Mouse (Mus musculus): Measurements from ENCODE around the gene Axin1. TPM values are rescaled to one million over a fixed set of nuclear protein-coding genes. Genes with fewer than 3 reads are reported as not detected.
A peak's percentile ranks its signal among the peaks of the same experiment; 100 is the strongest.
"Not testable (repeated sequence)": the region's sequence is repeated elsewhere in the genome, so short reads cannot be mapped to it uniquely, and the experiment has no call there.

The Axin1 gene
- polyA plus RNA-seq, 1 experiment from 2014 or later: 6.6 TPM

DNA sequence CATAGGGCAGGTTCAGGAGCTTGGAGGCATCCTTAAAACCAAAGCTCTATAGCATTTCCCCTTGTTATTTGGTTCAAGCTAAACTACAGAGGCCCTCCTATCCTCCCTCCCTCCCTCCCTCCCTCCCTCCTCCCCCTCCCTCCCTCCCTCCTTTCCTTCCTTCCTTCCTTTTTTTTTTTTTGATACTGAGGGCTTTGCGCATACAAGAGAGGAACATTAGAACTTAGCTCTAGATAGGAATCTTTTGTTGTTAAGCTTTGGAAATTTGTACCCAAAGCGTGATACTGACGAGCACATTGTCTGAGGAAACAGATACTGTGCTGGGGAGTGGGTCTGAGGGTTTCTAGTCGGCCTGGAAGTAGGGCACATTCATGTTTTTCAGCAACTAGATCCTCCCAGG is 32.9 kb upstream of the Axin1 start:
- no peak for ATAC-seq (ENCODE audit: insufficient read depth, low FRiP score)
- 59% methylated on average over 4 of the region's 4 CpGs for WGBS

DNA sequence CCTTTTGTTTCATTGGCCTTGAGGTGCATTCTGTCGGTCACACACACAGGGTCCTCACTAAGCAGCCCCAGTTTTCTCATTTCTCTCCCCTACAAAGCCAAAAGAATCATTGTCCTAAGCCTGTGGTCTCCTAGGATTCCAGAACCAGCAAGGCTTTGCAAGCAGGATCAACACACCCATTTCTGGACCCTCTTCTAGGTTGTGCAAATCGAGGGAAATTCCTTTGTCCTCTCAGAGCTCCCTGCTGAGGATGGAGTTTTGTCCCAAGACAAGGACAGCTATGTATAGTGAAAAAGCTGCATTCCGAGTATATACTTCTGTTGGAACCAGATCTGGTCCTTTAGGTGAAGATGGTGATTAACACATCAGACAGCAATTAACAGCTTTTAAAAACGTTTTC is 28.3 kb upstream of the Axin1 start:
- 34% methylated on average over 4 of the region's 4 CpGs for WGBS
- Histone ChIP-seq H3K36me3 (ENCODE audit: control insufficient read depth, insufficient read depth, low read length) (no peaks in the 10 kb centered on the region), H3K27me3 (ENCODE audit: control insufficient read depth, insufficient read depth, low read length) (peaks cover 41% of the 10 kb centered on the region), H3K27ac (ENCODE audit: low read length) (no peak overlapping the region), H3K4me2 (ENCODE audit: low read depth, low read length) (no peak overlapping the region), H3K4me3 (replicated peaks; ENCODE audit: low read length) (no peak overlapping the region), H3K4me1 (ENCODE audit: control insufficient read depth, insufficient read depth, low read length) (peaks cover 10% of the 10 kb centered on the region; the same call in 1 of the 2 replicates), H3K9ac (ENCODE audit: low read length) (no peak overlapping the region), H3K9me3 (replicated peaks; ENCODE audit: control insufficient read depth, low read length) (no peaks in the 10 kb centered on the region)
- no peak for ATAC-seq (ENCODE audit: insufficient read depth, low FRiP score)

More for the DNA sequence above, 32.9 kb upstream of the Axin1 start:
- H3K4me3 ChIP-seq (replicated peaks; ENCODE audit: low read length): no peak overlapping the region
- H3K4me2 ChIP-seq (ENCODE audit: low read depth, low read length): no peak overlapping the region
- H3K4me1 ChIP-seq (ENCODE audit: control insufficient read depth, insufficient read depth, low read length): no peaks in the 10 kb centered on the region
- no peaks in the 10 kb centered on the region for H3K9me3 ChIP-seq (replicated peaks; ENCODE audit: control insufficient read depth, low read length)
- peaks cover 2% of the 10 kb centered on the region for H3K27me3 ChIP-seq (ENCODE audit: control insufficient read depth, insufficient read depth, low read length)
- H3K27ac ChIP-seq (ENCODE audit: low read length): no peak overlapping the region
- no peaks in the 10 kb centered on the region for H3K36me3 ChIP-seq (ENCODE audit: control insufficient read depth, insufficient read depth, low read length)
- no peak overlapping the region for H3K9ac ChIP-seq (ENCODE audit: low read length)

DNA sequence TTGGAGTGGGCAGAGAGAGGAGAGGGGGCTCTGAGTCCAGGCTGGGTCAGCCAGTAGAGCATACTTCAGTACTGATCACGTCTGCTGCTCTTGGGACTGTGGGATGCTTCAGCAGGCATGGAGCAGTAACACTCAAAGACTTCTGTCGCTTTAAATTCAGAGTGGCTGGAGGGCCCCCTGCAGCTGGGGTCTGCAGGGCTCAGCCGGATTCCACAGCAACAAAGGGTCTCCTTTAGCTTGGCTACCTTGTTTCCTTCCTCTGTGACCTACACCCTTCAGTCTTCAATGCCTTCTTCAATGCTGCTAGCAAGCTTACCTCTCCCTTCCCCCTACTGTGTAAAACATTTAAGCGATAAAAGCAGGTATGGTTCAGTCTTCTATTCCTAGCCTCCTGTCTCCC is 27.5 kb upstream of the Axin1 start:
- H3K9ac ChIP-seq (ENCODE audit: low read length): no peak overlapping the region
- H3K4me3 ChIP-seq (replicated peaks; ENCODE audit: low read length): no peak overlapping the region
- no peak overlapping the region for H3K4me2 ChIP-seq (ENCODE audit: low read depth, low read length)
- no peak for ATAC-seq (ENCODE audit: insufficient read depth, low FRiP score)
- no peak overlapping the region for H3K27ac ChIP-seq (ENCODE audit: low read length)
- no peaks in the 10 kb centered on the region for H3K36me3 ChIP-seq (ENCODE audit: control insufficient read depth, insufficient read depth, low read length)
- peaks cover 10% of the 10 kb centered on the region; the same call in 1 of the 2 replicates for H3K4me1 ChIP-seq (ENCODE audit: control insufficient read depth, insufficient read depth, low read length)
- H3K9me3 ChIP-seq (replicated peaks; ENCODE audit: control insufficient read depth, low read length): no peaks in the 10 kb centered on the region
- 14% methylated on average over 4 of the region's 4 CpGs for WGBS
- peaks cover 49% of the 10 kb centered on the region for H3K27me3 ChIP-seq (ENCODE audit: control insufficient read depth, insufficient read depth, low read length)

DNA sequence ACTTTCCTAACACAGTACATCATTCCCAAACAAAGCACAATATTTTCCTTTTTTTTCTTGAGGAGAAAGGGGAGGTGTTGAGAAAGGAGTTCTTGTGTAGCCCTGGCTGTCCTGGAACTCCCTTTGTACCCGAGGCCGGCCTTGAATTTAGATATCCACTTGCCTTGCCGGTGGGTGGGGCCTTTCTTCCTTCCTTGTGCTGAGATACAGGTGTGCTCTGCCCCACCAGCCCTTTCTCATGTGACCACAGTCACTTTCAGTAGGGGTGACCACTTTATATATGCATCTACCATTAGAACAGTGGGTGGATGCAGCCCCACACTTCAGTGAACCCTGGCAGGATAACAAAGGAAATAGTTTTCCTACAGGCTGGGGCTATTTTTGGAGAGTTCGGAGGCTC is 26.8 kb upstream of the Axin1 start:
- Histone ChIP-seq H3K4me1 (ENCODE audit: control insufficient read depth, insufficient read depth, low read length) (peaks cover 10% of the 10 kb centered on the region; the same call in 1 of the 2 replicates), H3K9me3 (replicated peaks; ENCODE audit: control insufficient read depth, low read length) (no peaks in the 10 kb centered on the region), H3K36me3 (ENCODE audit: control insufficient read depth, insufficient read depth, low read length) (no peaks in the 10 kb centered on the region), H3K4me3 (replicated peaks; ENCODE audit: low read length) (no peak overlapping the region), H3K27me3 (ENCODE audit: control insufficient read depth, insufficient read depth, low read length) (peaks cover 54% of the 10 kb centered on the region), H3K4me2 (ENCODE audit: low read depth, low read length) (no peak overlapping the region), H3K9ac (ENCODE audit: low read length) (no peak overlapping the region), H3K27ac (ENCODE audit: low read length) (no peak overlapping the region)
- 25% methylated on average over 4 of the region's 4 CpGs for WGBS
- no peak for ATAC-seq (ENCODE audit: insufficient read depth, low FRiP score)

DNA sequence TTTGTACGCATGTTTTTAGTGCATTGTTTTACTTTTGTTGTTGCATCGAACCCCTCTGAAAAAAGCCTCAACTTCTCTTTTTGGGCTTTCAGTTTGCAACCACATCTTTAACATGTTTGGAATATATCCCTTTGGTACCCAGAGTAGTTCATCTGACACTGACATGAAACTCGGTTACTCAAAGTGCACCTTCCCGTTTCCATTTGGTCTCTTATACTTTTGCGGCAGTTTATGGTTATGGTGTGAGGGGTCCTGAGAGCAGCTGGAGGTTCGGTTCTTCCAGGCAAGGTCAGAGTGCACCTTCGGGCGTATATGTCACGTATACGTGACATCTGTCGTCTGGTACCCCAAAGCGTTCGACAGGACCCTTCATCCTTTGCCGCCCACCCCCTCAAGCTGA is 25.7 kb upstream of the Axin1 start:
- Histone ChIP-seq H3K4me3 (replicated peaks; ENCODE audit: low read length) (peak overlapping the region; percentile 62), H3K27ac (ENCODE audit: low read length) (no peak overlapping the region), H3K9ac (ENCODE audit: low read length) (peak overlapping the region; percentile 74), H3K9me3 (replicated peaks; ENCODE audit: control insufficient read depth, low read length) (no peaks in the 10 kb centered on the region), H3K27me3 (ENCODE audit: control insufficient read depth, insufficient read depth, low read length) (peaks cover 54% of the 10 kb centered on the region), H3K36me3 (ENCODE audit: control insufficient read depth, insufficient read depth, low read length) (no peaks in the 10 kb centered on the region), H3K4me2 (ENCODE audit: low read depth, low read length) (peak overlapping the region; percentile 93), H3K4me1 (ENCODE audit: control insufficient read depth, insufficient read depth, low read length) (peaks cover 10% of the 10 kb centered on the region; the same call in 1 of the 2 replicates)
- 20% methylated on average over 14 of the region's 14 CpGs for WGBS
- ATAC-seq (ENCODE audit: insufficient read depth, low FRiP score): no peak

DNA sequence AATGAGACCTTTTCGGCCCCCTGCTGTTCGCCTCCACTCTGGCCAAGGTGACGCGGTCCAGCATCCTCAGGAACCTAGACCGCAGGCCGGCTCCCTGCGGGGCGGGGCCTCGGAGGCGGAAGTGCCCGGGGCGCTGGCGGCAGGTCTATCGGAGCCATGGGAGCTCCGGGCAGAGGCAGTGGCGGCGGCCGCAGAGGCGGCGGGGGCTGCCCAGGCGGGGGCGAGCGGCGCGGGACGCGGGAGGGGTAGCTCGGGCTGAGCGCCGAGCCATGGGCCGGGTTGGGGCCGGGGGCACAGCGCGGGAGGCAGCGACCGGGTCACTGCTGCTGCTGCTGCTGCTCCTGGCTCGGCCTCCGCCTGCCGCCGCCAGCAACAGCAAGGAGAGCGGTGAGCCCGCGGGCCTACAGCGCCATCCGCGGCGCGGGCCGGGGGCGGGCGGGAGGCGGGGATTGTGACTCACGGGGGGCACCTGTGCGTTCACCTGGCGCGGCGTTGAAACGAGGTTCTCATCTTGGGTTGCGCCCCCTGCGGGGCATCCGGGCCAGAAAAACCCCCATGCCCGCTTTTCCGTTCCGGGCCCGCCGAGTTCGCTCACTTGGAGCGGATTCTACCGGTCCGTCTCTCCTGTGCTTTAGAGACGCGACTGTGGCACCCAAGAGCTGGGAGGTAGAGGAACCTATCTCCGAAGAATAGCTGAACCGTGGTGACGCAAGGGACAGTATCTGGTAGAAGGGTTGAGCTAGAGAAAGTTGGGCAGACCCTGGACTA is 25.1 kb upstream of the Axin1 start, which contains the start of gene Tmem8:
Gene Tmem8, plus strand, starts transcription at position 119 of the 768 bp plus-strand sequence.
- peak within 1 kb of the TSS; percentile 62 for H3K4me3 ChIP-seq (replicated peaks; ENCODE audit: low read length)
- H3K36me3 ChIP-seq (ENCODE audit: control insufficient read depth, insufficient read depth, low read length): no peaks in the 10 kb centered on the region
- H3K27me3 ChIP-seq (ENCODE audit: control insufficient read depth, insufficient read depth, low read length): peaks cover 54% of the 10 kb centered on the region
- H3K4me1 ChIP-seq (ENCODE audit: control insufficient read depth, insufficient read depth, low read length): peaks cover 10% of the 10 kb centered on the region; the same call in 1 of the 2 replicates
- H3K4me2 ChIP-seq (ENCODE audit: low read depth, low read length): peak within 1 kb of the TSS; percentile 93
- under 1% methylated on average over 75 of the region's 75 CpGs for WGBS
- ATAC-seq (ENCODE audit: insufficient read depth, low FRiP score): peak; percentile 82
- no peaks in the 10 kb centered on the region for H3K9me3 ChIP-seq (replicated peaks; ENCODE audit: control insufficient read depth, low read length)
- H3K9ac ChIP-seq (ENCODE audit: low read length): peak within 1 kb of the TSS; percentile 74
- H3K27ac ChIP-seq (ENCODE audit: low read length): peak within 1 kb of the TSS; percentile 29; the same call in 1 of the 2 replicates

DNA sequence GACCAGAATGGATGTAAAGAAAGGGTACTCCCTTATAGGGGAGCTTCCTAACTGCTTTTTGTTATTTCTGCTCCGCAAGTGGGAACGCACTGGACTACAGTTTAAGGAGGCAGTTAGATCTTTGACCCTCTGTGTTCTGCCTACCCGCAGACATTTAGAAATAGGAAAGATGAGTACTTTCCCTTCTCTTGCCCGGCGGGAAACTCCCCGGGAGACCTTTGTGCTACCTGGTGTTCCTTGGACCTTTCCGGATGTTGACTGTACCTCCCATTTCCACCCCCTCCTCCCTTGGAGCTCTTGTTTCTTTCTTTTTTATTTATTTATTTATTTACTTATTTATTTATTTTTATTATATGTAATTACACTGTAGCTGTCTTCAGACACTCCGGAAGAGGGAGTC is 24.4 kb upstream of the Axin1 start:
- Histone ChIP-seq H3K27ac (ENCODE audit: low read length) (no peak overlapping the region), H3K4me1 (ENCODE audit: control insufficient read depth, insufficient read depth, low read length) (peaks cover 10% of the 10 kb centered on the region; the same call in 1 of the 2 replicates), H3K9ac (ENCODE audit: low read length) (peak overlapping the region; percentile 74), H3K4me2 (ENCODE audit: low read depth, low read length) (peak overlapping the region; percentile 93), H3K9me3 (replicated peaks; ENCODE audit: control insufficient read depth, low read length) (no peaks in the 10 kb centered on the region), H3K4me3 (replicated peaks; ENCODE audit: low read length) (peak overlapping the region; percentile 62), H3K27me3 (ENCODE audit: control insufficient read depth, insufficient read depth, low read length) (peaks cover 58% of the 10 kb centered on the region), H3K36me3 (ENCODE audit: control insufficient read depth, insufficient read depth, low read length) (no peaks in the 10 kb centered on the region)
- ATAC-seq (ENCODE audit: insufficient read depth, low FRiP score): no peak
- WGBS: 16% methylated on average over 8 of the region's 8 CpGs

DNA sequence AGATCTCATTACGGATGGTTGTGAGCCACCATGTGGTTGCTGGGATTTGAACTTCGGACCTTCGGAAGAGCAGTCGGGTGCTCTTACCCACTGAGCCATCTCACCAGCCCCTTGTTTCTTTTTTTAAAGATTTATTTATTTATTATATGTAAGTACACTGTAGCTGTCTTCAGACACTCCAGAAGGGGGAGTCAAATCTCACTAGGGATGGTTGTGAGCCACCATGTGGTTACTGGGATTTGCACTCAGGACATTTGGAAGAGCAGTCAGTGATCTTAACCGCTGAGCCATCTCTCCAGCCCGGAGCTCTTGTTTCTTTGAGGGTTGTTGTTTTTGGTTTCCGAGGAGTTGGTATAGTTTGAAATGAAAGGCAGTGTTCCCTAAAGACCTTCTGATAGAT is 24.0 kb upstream of the Axin1 start:
- peaks cover 58% of the 10 kb centered on the region for H3K27me3 ChIP-seq (ENCODE audit: control insufficient read depth, insufficient read depth, low read length)
- H3K4me1 ChIP-seq (ENCODE audit: control insufficient read depth, insufficient read depth, low read length): peaks cover 10% of the 10 kb centered on the region; the same call in 1 of the 2 replicates
- H3K9me3 ChIP-seq (replicated peaks; ENCODE audit: control insufficient read depth, low read length); H3K27ac ChIP-seq (ENCODE audit: low read length); ATAC-seq (ENCODE audit: insufficient read depth, low FRiP score); H3K36me3 ChIP-seq (ENCODE audit: control insufficient read depth, insufficient read depth, low read length); H3K4me2 ChIP-seq (ENCODE audit: low read depth, low read length); H3K4me3 ChIP-seq (replicated peaks; ENCODE audit: low read length); H3K9ac ChIP-seq (ENCODE audit: low read length): not testable (repeated sequence)
- WGBS: 65% methylated on average over 7 of the region's 7 CpGs

DNA sequence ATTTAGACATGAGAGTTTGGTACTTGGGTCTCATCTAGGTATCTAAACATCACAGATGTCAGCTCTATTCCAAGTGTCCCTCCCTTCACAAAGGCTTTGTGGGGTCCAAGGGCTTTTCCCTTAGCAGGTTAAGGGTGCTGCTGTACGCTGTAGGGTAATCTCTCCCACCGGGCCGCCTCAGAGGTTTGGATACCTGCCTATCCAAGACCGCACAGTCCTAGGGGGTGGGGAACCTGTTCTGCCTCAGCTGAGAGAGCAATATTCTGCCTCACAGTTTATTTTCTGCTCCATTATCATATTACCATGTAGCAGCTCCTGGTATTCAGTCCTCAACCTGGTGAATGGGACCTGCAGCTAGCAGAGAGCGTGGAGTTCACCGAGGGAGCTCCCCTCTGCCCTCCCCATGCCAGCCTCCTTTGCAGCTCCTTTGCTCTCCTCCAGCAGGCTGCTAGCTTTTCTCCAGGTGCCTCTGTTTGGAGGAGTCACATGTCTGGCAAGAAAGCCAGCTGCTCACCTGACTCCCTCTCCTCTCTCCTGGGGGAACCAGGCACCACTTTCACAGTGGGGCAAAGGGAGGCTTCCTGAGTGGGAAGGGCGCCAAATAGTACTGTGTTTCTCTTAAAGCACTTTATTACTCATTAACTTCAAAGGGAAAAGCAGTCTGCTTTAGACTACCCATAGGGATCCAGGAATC is 23.1 kb upstream of the Axin1 start:
- 70% methylated on average over 7 of the region's 7 CpGs for WGBS
- no peak for ATAC-seq (ENCODE audit: insufficient read depth, low FRiP score)
- no peaks in the 10 kb centered on the region for H3K9me3 ChIP-seq (replicated peaks; ENCODE audit: control insufficient read depth, low read length)

More for the DNA sequence above, 23.1 kb upstream of the Axin1 start:
- Histone ChIP-seq H3K36me3 (ENCODE audit: control insufficient read depth, insufficient read depth, low read length) (no peaks in the 10 kb centered on the region), H3K4me2 (ENCODE audit: low read depth, low read length) (no peak overlapping the region), H3K27ac (ENCODE audit: low read length) (peak overlapping the region; percentile 70; the same call in 1 of the 2 replicates), H3K27me3 (ENCODE audit: control insufficient read depth, insufficient read depth, low read length) (peaks cover 58% of the 10 kb centered on the region), H3K9ac (ENCODE audit: low read length) (no peak overlapping the region), H3K4me3 (replicated peaks; ENCODE audit: low read length) (no peak overlapping the region), H3K4me1 (ENCODE audit: control insufficient read depth, insufficient read depth, low read length) (peaks cover 17% of the 10 kb centered on the region)

All from stomach, embryonic 16.5 days (tissue).